Mouse (Mus musculus) retina, postnatal 7 days (tissue): ENCODE measurements around the gene Gm11034.

Experiments used
- DNase-seq: peaks from one replicate; pipeline ENCODE4 v3.0.0-alpha.2; 2012; ENCODE audit warnings: low read depth, low spot score

Gene Gm11034

GRCm38 (mm10) chr8:72213536-72213935 is at the start of gene Gm11034:
Gene Gm11034, minus strand, starts transcription at chr8:72213636.
- DNase-seq, result no peak

GRCm38 (mm10) chr8:72262756-72263155 is 49.3 kb upstream of the Gm11034 start:
- DNase-seq, result no peak

- DNase-seq, result no peak
Measured at GRCm38 (mm10) chr8:72261872-72262271, 48.4 kb upstream of the Gm11034 start.

GRCm38 (mm10) chr8:72261431-72261830 is 48.0 kb upstream of the Gm11034 start:
- DNase-seq, result no peak

GRCm38 (mm10) chr8:72261019-72261418 is 47.6 kb upstream of the Gm11034 start:
- peak; percentile 49 for DNase-seq

GRCm38 (mm10) chr8:72260585-72260984 is 47.1 kb upstream of the Gm11034 start:
- DNase-seq, result no peak

GRCm38 (mm10) chr8:72259862-72260261 is 46.4 kb upstream of the Gm11034 start:
- no peak for DNase-seq

GRCm38 (mm10) chr8:72257902-72258238 is 44.4 kb upstream of the Gm11034 start:
- DNase-seq, result no peak

GRCm38 (mm10) chr8:72257171-72257901 is 43.9 kb upstream of the Gm11034 start:
- no peak for DNase-seq

- DNase-seq, result no peak
Measured at GRCm38 (mm10) chr8:72244610-72245009, 31.2 kb upstream of the Gm11034 start.

GRCm38 (mm10) chr8:72242226-72242625 is 28.8 kb upstream of the Gm11034 start:
- DNase-seq, result no peak

- DNase-seq, result no peak
Measured at GRCm38 (mm10) chr8:72240951-72241350, 27.5 kb upstream of the Gm11034 start.

- DNase-seq, result no peak
Measured at GRCm38 (mm10) chr8:72240403-72240763, 26.9 kb upstream of the Gm11034 start.

GRCm38 (mm10) chr8:72239499-72240402 is 26.3 kb upstream of the Gm11034 start, which contains the start of gene Ap1m1:
Gene Ap1m1, plus strand, starts transcription at chr8:72240018.
- peak; percentile 98 for DNase-seq

- DNase-seq, result no peak
Measured at GRCm38 (mm10) chr8:72222656-72223055, 9.2 kb upstream of the Gm11034 start.

GRCm38 (mm10) chr8:72220758-72221157 is 7.3 kb upstream of the Gm11034 start:
- DNase-seq, result no peak

GRCm38 (mm10) chr8:72219541-72220363 is 6.3 kb upstream of the Gm11034 start, which contains the start of gene Fam32a:
Gene Fam32a, plus strand, starts transcription at chr8:72219730.
- DNase-seq, result peak; percentile 93

GRCm38 (mm10) chr8:72218781-72219540 is 5.5 kb upstream of the Gm11034 start:
- no peak for DNase-seq

GRCm38 (mm10) chr8:72215871-72216270 is 2.4 kb upstream of the Gm11034 start:
- DNase-seq, result no peak

- no peak for DNase-seq
Measured at GRCm38 (mm10) chr8:72215060-72215459, 1.6 kb upstream of the Gm11034 start.

GRCm38 (mm10) chr8:72212751-72213150 is 685 bp downstream of the Gm11034 start, which contains the start of gene Cib3:
Gene Cib3, minus strand, starts transcription at chr8:72212837.
- no peak for DNase-seq
